Mouse (Mus musculus): Measurements from ENCODE around the gene Uqcrc1.

DNA sequence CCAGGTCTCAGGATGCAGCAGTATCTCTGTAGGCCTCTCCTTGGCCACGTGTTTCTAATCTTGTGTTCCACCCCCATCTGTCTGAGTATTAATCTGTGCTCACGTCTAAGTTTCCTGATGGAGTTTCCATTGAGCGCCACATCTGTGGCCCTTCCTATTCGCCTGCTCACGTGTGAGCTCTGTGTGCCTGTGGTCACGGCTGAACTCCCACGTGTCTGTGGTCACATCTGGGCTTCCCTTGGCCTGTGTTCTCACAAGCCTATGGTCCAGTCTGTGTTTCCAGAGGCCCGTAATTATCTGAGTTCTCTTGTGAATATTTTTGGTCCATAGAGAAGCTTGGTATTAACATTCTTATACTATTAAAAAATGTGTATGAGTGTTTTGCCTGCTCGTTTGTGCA, 40.0 kb downstream of the Uqcrc1 start:
- TF ChIP-seq ZC3H11A (IDR thresholded peaks at IDR 0.05; ENCODE audit: borderline replicate concordance, low read depth, low read length) = no peak
- TF ChIP-seq MAFK (IDR thresholded peaks at IDR 0.05; ENCODE audit: insufficient read depth, low read depth, low read length) = no peak
- TF ChIP-seq ZNF384 (IDR thresholded peaks at IDR 0.05; ENCODE audit: low read depth, low read length) = no peak

All from ES-E14 (cell line).